Mouse (Mus musculus) myocyte (in vitro differentiated cells): Measurements from ENCODE around the gene Grk3. TPM values are rescaled to one million over a fixed set of nuclear protein-coding genes. Genes with fewer than 3 reads are reported as not detected.

Experiments used
- H3K27me3 ChIP-seq: one replicate; pipeline ENCODE4 v1.6.1; 2011; ENCODE audit not compliant: control insufficient read depth, insufficient read depth, insufficient read length
- H3K36me3 ChIP-seq: one replicate; pipeline ENCODE4 v1.6.1; 2011; ENCODE audit not compliant: control insufficient read depth, insufficient read depth
- H3K4me2 ChIP-seq: one replicate; pipeline ENCODE4 v1.6.1; 2011; ENCODE audit warnings: low read depth, control low read depth
- H3K4me3 ChIP-seq: one replicate; pipeline ENCODE4 v1.5.1; 2011; ENCODE audit warnings: mild to moderate bottlenecking, control low read depth, moderate library complexity
- H3K79me2 ChIP-seq: one replicate; pipeline ENCODE4 v1.6.1; 2011; ENCODE audit not compliant: control insufficient read depth, insufficient read depth
- H3ac ChIP-seq: one replicate; pipeline ENCODE4 v1.6.1; 2011; ENCODE audit not compliant: control insufficient read depth, insufficient read length
- E2F4 ChIP-seq: IDR thresholded peaks from one replicate; pipeline ENCODE4 v1.6.1; 2011; ENCODE audit warnings: mild to moderate bottlenecking, control low read depth, moderate library complexity; ENCODE audit not compliant: insufficient read depth
- MAX ChIP-seq: IDR thresholded peaks from one replicate; pipeline ENCODE4 v1.6.1; 2011; ENCODE audit warnings: low read depth, mild to moderate bottlenecking, control low read depth
- SRF ChIP-seq: IDR thresholded peaks from one replicate; pipeline ENCODE4 v1.6.1; 2011; ENCODE audit warnings: low read depth; ENCODE audit not compliant: control insufficient read depth, insufficient read length
- polyA plus RNA-seq: library from polyadenylated mRNA; unstranded; fragments of >200 nt; fragmentation: generic; extraction: Trizol; gene quantifications from one replicate; pipeline ENCODE4 v1.2.1, GENCODE M21; 2012; ENCODE audit warnings: missing spikeins

Grk3 gene
- polyA plus RNA-seq, 1 experiment, result not detected

DNA sequence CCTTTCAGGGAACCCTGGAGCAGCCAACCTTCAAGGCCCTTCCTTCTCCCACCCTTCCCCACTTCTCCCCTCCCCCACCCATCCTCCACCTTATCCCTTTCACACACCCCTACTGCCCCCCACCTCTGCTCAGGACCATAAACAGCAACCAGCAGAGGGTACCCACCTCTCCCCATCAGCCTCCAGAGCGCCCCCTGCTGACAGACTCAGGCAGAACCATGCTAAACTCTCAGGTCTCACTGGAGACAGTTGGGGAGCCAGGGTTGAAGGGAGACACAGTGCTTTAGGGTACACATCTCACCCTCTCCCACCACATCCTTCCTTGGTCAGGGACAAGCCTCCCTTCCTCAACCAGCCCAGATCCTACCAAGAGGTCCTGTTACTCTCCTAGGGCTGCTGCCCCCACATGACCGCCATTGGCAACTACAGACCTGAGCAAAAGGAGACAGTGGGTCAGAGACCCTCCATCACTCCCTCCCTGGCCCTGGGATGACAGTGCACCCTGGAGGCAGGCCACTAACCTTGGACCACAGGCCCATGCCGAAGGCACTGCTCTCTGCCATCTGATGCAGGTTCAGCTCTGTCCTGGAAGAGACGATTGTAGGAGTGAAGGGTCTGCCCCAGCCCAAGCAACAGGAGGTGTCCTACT is 150.7 kb downstream of the Grk3 start:
- H3K4me2 ChIP-seq, result no peak overlapping the region
- H3K4me3 ChIP-seq, result no peak overlapping the region
- TF ChIP-seq E2F4 (no peak), MAX (no peak), SRF (no peak)
- H3K79me2 ChIP-seq, result no peaks in the 10 kb centered on the region
- H3K36me3 ChIP-seq, result no peaks in the 10 kb centered on the region
- no peaks in the 10 kb centered on the region for H3K27me3 ChIP-seq
- no peak overlapping the region for H3ac ChIP-seq

Other genes with a start within 250 kb of the Grk3 start
- 1.6 TPM for gene Myo18b, start 119.4 kb downstream of the Grk3 start, polyA plus RNA-seq
- gene Crybb2, start 54.3 kb upstream of the Grk3 start, polyA plus RNA-seq, result not detected
- 0.30 TPM for gene Crybb3, start 65.8 kb upstream of the Grk3 start, polyA plus RNA-seq
- 16.6 TPM for gene 2900026A02Rik, start 205.4 kb upstream of the Grk3 start, polyA plus RNA-seq
- gene Tmem211, start 211.1 kb upstream of the Grk3 start, polyA plus RNA-seq, result not detected